Mouse (Mus musculus) erythroblast, embryonic 14.5 days (primary cell): ENCODE measurements at regions not wholly inside any gene's neighbourhood (a gene's known extent, or its start where the extent isn't known, plus 50 kb on each side); places are given as distances from the start of the nearest gene placed in this dataset.

Experiments used
- GATA1 ChIP-seq: IDR thresholded peaks from 2 replicates; pipeline ENCODE4 v1.6.1; 2012; ENCODE audit warnings: low read length, inconsistent platforms, mixed read lengths
- TAL1 ChIP-seq: IDR thresholded peaks from 3 replicates; pipeline ENCODE4 v1.6.1; 2012; ENCODE audit warnings: low read length, inconsistent platforms, mixed read lengths

- TF ChIP-seq GATA1 (no peak), TAL1 (no peak)
These were observed 57.7 kb upstream of the Lemd2 start for GRCm38 (mm10) chr17:27261981-27262380.
